Mouse (Mus musculus) urinary bladder, adult 18-20 months (tissue): Measurements from ENCODE around the gene Gm49352.
"Not testable (repeated sequence)": the region's sequence is repeated elsewhere in the genome, so short reads cannot be mapped to it uniquely, and the experiment has no call there.

Source experiments
- DNase-seq, 2 experiments: peaks; one replicate each; pipeline ENCODE4 v3.0.0; 2022; ENCODE audit warnings: low spot score in 2 of 2, mixed read lengths in 2 of 2

Gene Gm49352

GRCm38 (mm10) chr13:61568074-61568473 is at the start of gene Gm49352:
Gene Gm49352, minus strand, starts transcription at chr13:61568174.
- DNase-seq = not testable (repeated sequence)

GRCm38 (mm10) chr13:61570027-61570426 is 2.1 kb upstream of the Gm49352 start, which contains the start of gene Cts3:
Gene Cts3, minus strand, starts transcription at chr13:61570127.
- DNase-seq = no peak

DNA sequence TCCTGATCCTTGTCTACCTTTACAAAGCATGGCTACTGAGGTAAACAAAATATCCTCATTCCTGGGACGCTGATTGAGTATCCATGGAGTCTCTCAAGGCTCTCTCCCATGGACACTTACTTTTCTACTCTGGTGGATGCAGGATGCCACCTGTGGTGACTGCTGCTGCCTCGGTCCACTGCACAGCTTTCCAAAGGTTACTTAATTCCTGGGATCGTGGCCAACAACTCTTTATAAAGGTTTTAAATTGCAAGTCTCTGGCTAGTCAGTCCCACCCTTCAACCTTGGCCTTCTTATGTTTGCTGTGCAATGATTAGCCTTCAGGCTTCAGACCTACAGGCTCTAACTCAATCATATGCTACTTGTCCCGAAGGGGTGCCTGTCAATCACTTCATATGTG is 26.3 kb downstream of the Gm49352 start, which contains the start of gene Ctsm:
Ctsm (minus strand) TSS at position 209 of the 400 bp plus-strand sequence.
- DNase-seq = no peak
